Mouse (Mus musculus) C2C12 (cell line): ENCODE results near the gene Dnah3.

Source experiments
- CEBPB ChIP-seq: IDR thresholded peaks from one replicate; pipeline ENCODE4 v1.6.1; 2011; ENCODE audit warnings: low read depth, mild to moderate bottlenecking, control low read depth, moderate library complexity
- CTCF ChIP-seq: IDR thresholded peaks from one replicate; pipeline ENCODE4 v1.5.1; 2011; ENCODE audit not compliant: control insufficient read depth, insufficient read depth, insufficient read length
- USF1 ChIP-seq: IDR thresholded peaks from one replicate; pipeline ENCODE4 v1.6.1; 2011; ENCODE audit warnings: low read depth, mild to moderate bottlenecking, control low read depth, moderate library complexity

DNA sequence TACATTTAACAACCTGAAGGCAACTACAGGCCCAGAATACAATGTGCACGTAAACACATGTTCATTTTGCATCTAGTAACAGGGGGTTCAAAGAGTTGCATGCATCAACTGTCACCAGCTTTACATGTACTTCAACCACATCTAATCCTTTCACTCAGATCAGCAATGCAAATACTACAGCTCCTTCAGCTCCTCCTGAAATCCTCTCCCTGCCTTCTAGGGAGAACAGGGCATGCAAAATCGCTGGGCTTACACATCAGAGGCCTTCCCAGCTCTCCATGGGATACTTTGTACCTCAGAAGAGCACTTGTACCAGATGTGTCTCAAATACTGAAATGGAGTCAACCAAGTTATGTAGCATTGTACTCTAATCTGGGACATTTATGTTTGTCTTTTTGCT is 222.0 kb downstream of the Dnah3 start:
- TF ChIP-seq CTCF (no peak), USF1 (no peak), CEBPB (no peak)
